Mouse (Mus musculus): ENCODE data around the gene Nat8f7. TPM values are rescaled to one million over a fixed set of nuclear protein-coding genes. Genes with fewer than 3 reads are reported as not detected.

The Nat8f7 gene
- not detected for polyA plus RNA-seq (2017; shearing (Covaris generic))

DNA sequence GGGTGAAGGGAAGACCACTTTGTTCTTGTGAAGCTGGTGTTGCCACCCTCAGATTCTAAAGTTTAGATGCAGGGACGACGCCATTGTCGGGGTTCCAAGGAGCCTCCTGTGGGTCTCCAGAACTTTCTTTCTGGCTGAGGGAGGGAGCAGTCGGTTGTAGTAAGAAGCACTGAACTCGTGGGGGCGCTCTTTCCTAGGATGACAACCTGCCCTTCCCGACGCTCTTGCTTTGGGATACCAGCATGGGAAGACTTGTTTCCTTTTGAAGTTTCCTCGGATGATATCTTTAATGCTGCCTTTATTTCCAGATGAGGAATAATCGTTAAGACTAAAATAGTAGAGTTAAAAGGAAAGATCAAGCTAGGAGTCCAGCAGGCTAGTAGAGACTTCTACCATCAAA is at the start of gene Nat8f7:
Gene Nat8f7 (minus strand): TSS at position 101 of the 400 bp plus-strand sequence.

Other genes with a start within 250 kb of the Nat8f7 start
- under 1 TPM; 0.12 to 0.21 TPM for gene Fbxo41, start 210.2 kb downstream of the Nat8f7 start, polyA plus RNA-seq (2017; shearing (Covaris generic))
- gene Egr4, start 199.6 kb downstream of the Nat8f7 start, polyA plus RNA-seq (2017; shearing (Covaris generic)): under 1 TPM in 1 of 2 experiments, not detected in 1; 0.14 TPM
- gene Alms1, start 125.7 kb downstream of the Nat8f7 start, polyA plus RNA-seq (2017; shearing (Covaris generic)): 1 to 10 TPM; 1.9 to 3.9 TPM
- gene Nat8f3, start 52.5 kb upstream of the Nat8f7 start, polyA plus RNA-seq (2017; shearing (Covaris generic)): under 1 TPM in 1 of 2 experiments, not detected in 1; 0.39 TPM
- gene Nat8f6, start 107.7 kb upstream of the Nat8f7 start, polyA plus RNA-seq (2017; shearing (Covaris generic)): under 1 TPM in 1 of 2 experiments, not detected in 1; 0.31 TPM
- not detected for gene Nat8f5, start 107.8 kb upstream of the Nat8f7 start, polyA plus RNA-seq (2017; shearing (Covaris generic))
- not detected for gene Nat8, start 118.9 kb upstream of the Nat8f7 start, polyA plus RNA-seq (2017; shearing (Covaris generic))
- under 1 TPM in 1 of 2 experiments, not detected in 1; 0.25 TPM for gene Nat8f2, start 156.0 kb upstream of the Nat8f7 start, polyA plus RNA-seq (2017; shearing (Covaris generic))
- gene Nat8f4, start 191.7 kb upstream of the Nat8f7 start, polyA plus RNA-seq (2017; shearing (Covaris generic)): 1 to 10 TPM; 6.4 to 7.2 TPM
- gene Tprkb, start 198.7 kb upstream of the Nat8f7 start, polyA plus RNA-seq (2017; shearing (Covaris generic)): 10 to 100 TPM; 49.9 to 56.6 TPM
- gene Nat8f1, start 202.5 kb upstream of the Nat8f7 start, polyA plus RNA-seq (2017; shearing (Covaris generic)): 10 to 100 TPM; 10.8 to 11.4 TPM
- 100 to 1,000 TPM; 154 to 179 TPM for gene Dusp11, start 248.5 kb upstream of the Nat8f7 start, polyA plus RNA-seq (2017; shearing (Covaris generic))